Mouse (Mus musculus) adrenal gland, adult 18-20 months (tissue): ENCODE measurements at regions not wholly inside any gene's neighbourhood (a gene's known extent, or its start where the extent isn't known, plus 50 kb on each side); places are given as distances from the start of the nearest gene placed in this dataset.

Experiments used
- DNase-seq, 2 experiments: peaks; one replicate each; pipeline ENCODE4 v3.0.0; 2021 to 2022; ENCODE audit warnings: low spot score in 2 of 2
- microRNA-seq, 2 experiments: library from miRNA; unstranded; fragments of <30 nt; microRNA quantifications; one replicate each; pipeline ENCODE4 v1.2.0; 2021; ENCODE audit warnings: borderline number of aligned reads in 2 of 2

GRCm38 (mm10) chr3:33306169-33306568 is 163.1 kb upstream of the Pex5l start:
- no peak for DNase-seq

- DNase-seq = no peak
Observed at GRCm38 (mm10) chr3:33305756-33306155, 162.7 kb upstream of the Pex5l start.

GRCm38 (mm10) chr3:33262797-33263196 is 119.8 kb upstream of the Pex5l start:
- no peak for DNase-seq

- no peak for DNase-seq
Observed at GRCm38 (mm10) chr3:33219271-33220065, 76.4 kb upstream of the Pex5l start.

- DNase-seq = no peak
Observed at GRCm38 (mm10) chr3:33218291-33218690, 75.2 kb upstream of the Pex5l start.

- DNase-seq = no peak
Observed at GRCm38 (mm10) chr3:33217360-33218034, 74.5 kb upstream of the Pex5l start.

GRCm38 (mm10) chr3:33211224-33211817 is 68.3 kb upstream of the Pex5l start:
- no peak for DNase-seq

Small RNA genes lying in the stretch of these regions (microRNA-seq; reads per million reads assigned to microRNA genes)
- gene Gm27974 = 0 reads per million in 2 experiments
